Mouse (Mus musculus): ENCODE measurements around the gene Mccc1.

- TF ChIP-seq POLR2A (IDR thresholded peaks at IDR 0.05; ENCODE audit: extremely low read depth, insufficient read depth, low read length) (no peak), CTCF (IDR thresholded peaks at IDR 0.05; ENCODE audit: extremely low read depth, insufficient read depth, low read length) (no peak)
Measured at GRCm38 (mm10) chr3:35963401-35963800, 37.1 kb downstream of the Mccc1 start.
